Mouse (Mus musculus): ENCODE results near the gene Nenf. TPM values are rescaled to one million over a fixed set of nuclear protein-coding genes. Genes with fewer than 3 reads are reported as not detected.

Nenf gene
- polyA plus RNA-seq (2012; rRNA removed): 186 and 194 TPM in 2 replicates

DNA sequence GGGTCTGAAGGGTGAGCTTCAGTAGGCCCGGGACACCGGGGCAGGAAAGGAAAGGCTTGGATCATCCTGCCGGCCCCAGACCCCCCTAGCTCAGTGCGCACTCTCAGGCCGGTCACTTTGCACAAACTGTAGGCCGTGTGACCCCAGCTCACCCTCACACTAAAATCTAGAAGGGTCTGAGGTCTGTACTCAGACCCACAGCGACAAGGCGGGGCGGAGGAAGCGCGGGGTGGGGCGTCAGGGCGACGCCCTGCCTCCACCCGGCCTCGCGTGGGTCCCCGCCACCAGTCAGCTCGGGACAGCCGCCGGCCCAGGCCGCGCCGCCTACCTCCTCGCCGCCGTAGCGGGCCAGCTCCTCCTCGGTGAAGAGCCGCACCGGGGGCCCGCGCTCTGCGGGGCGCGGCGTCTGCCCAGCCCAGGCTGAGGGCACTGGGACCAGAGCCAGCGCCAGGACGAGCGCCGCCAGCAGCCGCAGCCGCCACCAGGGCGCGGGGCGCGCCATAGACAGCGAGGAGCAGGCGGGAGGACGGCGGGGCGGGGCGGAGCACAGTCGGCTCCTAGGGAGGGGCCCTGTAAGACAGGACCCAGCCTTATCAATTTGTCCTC, at the start of gene Nenf:
TSS of gene Nenf (minus strand) at position 604 of the 606 bp plus-strand sequence.

DNA sequence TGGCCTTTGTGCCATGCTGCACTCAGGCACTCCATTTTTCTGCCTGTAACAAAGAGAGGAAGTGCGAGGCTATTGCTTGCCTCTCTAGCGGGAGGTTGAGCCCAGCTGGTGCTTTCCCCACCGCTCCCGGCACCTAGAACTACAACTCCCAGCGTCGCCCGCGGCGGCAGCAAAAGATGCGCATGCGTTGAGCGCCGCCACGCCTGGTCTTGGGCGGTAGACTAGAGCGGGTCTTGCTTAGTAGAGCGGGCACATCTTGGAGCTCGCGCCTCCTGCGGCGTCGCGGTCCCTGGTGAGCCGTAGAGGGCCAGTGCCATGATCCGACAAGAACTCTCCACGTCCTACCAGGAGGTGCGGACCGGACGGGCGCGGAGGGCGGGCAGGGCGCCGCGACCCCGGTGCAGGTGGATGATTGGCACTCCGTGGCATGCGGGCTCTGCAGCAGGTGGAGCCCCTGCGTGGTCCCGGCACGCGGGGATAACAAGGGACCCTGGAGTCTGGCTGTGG, 7.8 kb upstream of the Nenf start, which contains the start of gene Tmem206:
TSS of gene Tmem206 (plus strand) at position 187 of the 507 bp plus-strand sequence.

Other genes starting within 250 kb of the Nenf start
- 1.4 and 2.0 TPM in 2 replicates for gene Batf3, start 220.3 kb downstream of the Nenf start, polyA plus RNA-seq (2012; rRNA removed)
- gene Fam71a, start 153.4 kb downstream of the Nenf start, polyA plus RNA-seq (2012; rRNA removed): not detected in 2 replicates
- 1.3 and 1.5 TPM in 2 replicates for gene Atf3, start 100.2 kb downstream of the Nenf start, polyA plus RNA-seq (2012; rRNA removed)
- 30.8 and 31.4 TPM in 2 replicates for gene Tmem206, start 7.7 kb upstream of the Nenf start, polyA plus RNA-seq (2012; rRNA removed)
- 19.7 and 20.7 TPM in 2 replicates for gene Ppp2r5a, start 85.1 kb upstream of the Nenf start, polyA plus RNA-seq (2012; rRNA removed)

Measured in central nervous system, embryonic 18 days (tissue).